Mouse (Mus musculus) CH12.LX (cell line): Measurements from ENCODE around the gene Hoxd1. TPM values are rescaled to one million over a fixed set of nuclear protein-coding genes. Genes with fewer than 3 reads are reported as not detected.

Source experiments
- DNase-seq: peaks from one replicate; pipeline ENCODE4 v3.0.0-alpha.2; 2013; ENCODE audit errors: extremely low read depth
- H3K27ac ChIP-seq: 2 replicates; pipeline ENCODE4 v1.5.1; 2012; ENCODE audit warnings: low read depth, mild to moderate bottlenecking, control low read depth, moderate library complexity; ENCODE audit not compliant: insufficient read depth
- H3K27me3 ChIP-seq: replicated peaks from 2 replicates; pipeline ENCODE3; 2012; ENCODE audit warnings: inconsistent platforms
- H3K36me3 ChIP-seq, 2 experiments: replicated peaks in 1 of 2; 2 replicates each; pipeline versions ENCODE3 to v1.6.1; 2012; ENCODE audit warnings: inconsistent platforms in 1 of 2, low read length in 1 of 2, mild to moderate bottlenecking in 1 of 2, mixed read lengths in 1 of 2, moderate library complexity in 1 of 2; ENCODE audit not compliant: control insufficient read depth in 1 of 2, insufficient read depth in 1 of 2
- H3K4me1 ChIP-seq, 2 experiments: 2 replicates each; pipeline ENCODE4 v1.6.1; 2012; ENCODE audit warnings: inconsistent platforms in 1 of 2, moderate library complexity in 1 of 2; ENCODE audit not compliant: insufficient read depth in 2 of 2, control insufficient read depth in 1 of 2
- H3K4me2 ChIP-seq: 2 replicates; pipeline ENCODE4 v1.6.1; 2012; ENCODE audit warnings: low read depth, mild to moderate bottlenecking, control low read depth; ENCODE audit not compliant: poor library complexity, insufficient read depth, severe bottlenecking
- H3K4me3 ChIP-seq, 3 experiments: fragments of 150-350 bp in 1 of 3; sonication (generic) in 1 of 3; replicated peaks in 1 of 3; 2 replicates each; pipeline versions ENCODE3 to v1.5.1; 2011 to 2012; ENCODE audit warnings: low read depth in 2 of 3, low read length in 2 of 3, mild to moderate bottlenecking in 2 of 3, moderate library complexity in 2 of 3, control low read depth in 1 of 3, improper control_type of control experiment in 1 of 3, inconsistent platforms in 1 of 3, mixed read lengths in 1 of 3; ENCODE audit not compliant: poor library complexity in 1 of 3
- H3K79me2 ChIP-seq: replicated peaks from 2 replicates; pipeline ENCODE4 v1.6.1; 2012; ENCODE audit warnings: mild to moderate bottlenecking, moderate library complexity; ENCODE audit not compliant: control insufficient read depth, poor library complexity, insufficient read depth, severe bottlenecking; ENCODE audit errors: extremely low read depth
- H3K9ac ChIP-seq: 2 replicates; pipeline ENCODE4 v1.6.1; 2012; ENCODE audit warnings: low read depth, mild to moderate bottlenecking, control low read depth, moderate library complexity; ENCODE audit not compliant: insufficient read depth
- H3K9me3 ChIP-seq: replicated peaks from 2 replicates; pipeline ENCODE3; 2012; ENCODE audit warnings: low read length, inconsistent platforms, mixed read lengths
- CHD1 ChIP-seq: IDR thresholded peaks from 2 replicates; pipeline ENCODE4 v1.6.1; 2012; ENCODE audit warnings: low read depth, low read length, improper control_type of control experiment, inconsistent platforms
- CHD2 ChIP-seq: IDR thresholded peaks from 2 replicates; pipeline ENCODE4 v1.6.1; 2011; ENCODE audit warnings: low read length, improper control_type of control experiment
- CTCF ChIP-seq, 2 experiments: IDR thresholded peaks in 1 of 2; conservative IDR thresholded peaks in 1 of 2; 2 replicates each; pipeline ENCODE4 v1.5.1; 2011 to 2012; ENCODE audit warnings: low read depth in 2 of 2, low read length in 2 of 2, improper control_type of control experiment in 1 of 2, inconsistent platforms in 1 of 2, mild to moderate bottlenecking in 1 of 2, moderate library complexity in 1 of 2
- E2F4 ChIP-seq: IDR thresholded peaks from 2 replicates; pipeline ENCODE4 v1.6.1; 2011; ENCODE audit warnings: low read depth, low read length, improper control_type of control experiment; ENCODE audit not compliant: insufficient replicate concordance
- ELF1 ChIP-seq: IDR thresholded peaks from 2 replicates; pipeline ENCODE4 v1.6.1; 2014; ENCODE audit warnings: low read depth, mild to moderate bottlenecking, inconsistent platforms, low read length, improper control_type of control experiment
- EP300 ChIP-seq: IDR thresholded peaks from 2 replicates; pipeline ENCODE4 v1.6.1; 2011; ENCODE audit warnings: low read length, improper control_type of control experiment
- GABPA ChIP-seq: IDR thresholded peaks from 2 replicates; pipeline ENCODE4 v1.6.1; 2012; ENCODE audit warnings: low read depth, low read length, improper control_type of control experiment, inconsistent platforms; ENCODE audit not compliant: insufficient replicate concordance
- HCFC1 ChIP-seq: IDR thresholded peaks from 2 replicates; pipeline ENCODE4 v1.6.1; 2012; ENCODE audit warnings: low read depth, mild to moderate bottlenecking, inconsistent platforms, low read length, improper control_type of control experiment
- JUN ChIP-seq: IDR thresholded peaks from 2 replicates; pipeline ENCODE4 v1.6.1; 2011; ENCODE audit warnings: low read depth, mild to moderate bottlenecking, low read length, improper control_type of control experiment, moderate library complexity; ENCODE audit not compliant: insufficient read depth
- JUND ChIP-seq: conservative IDR thresholded peaks from 2 replicates; pipeline ENCODE4 v1.6.1; 2011; ENCODE audit warnings: low read depth, low read length, improper control_type of control experiment
- MAFK ChIP-seq: IDR thresholded peaks from 2 replicates; pipeline ENCODE4 v1.6.1; 2011; ENCODE audit warnings: low read length, improper control_type of control experiment; ENCODE audit not compliant: insufficient replicate concordance
- MAX ChIP-seq: IDR thresholded peaks from 2 replicates; pipeline ENCODE4 v1.6.1; 2011; ENCODE audit warnings: low read length, improper control_type of control experiment
- MAZ ChIP-seq: IDR thresholded peaks from 2 replicates; pipeline ENCODE4 v1.6.1; 2012; ENCODE audit warnings: low read depth, mild to moderate bottlenecking, inconsistent platforms, low read length, improper control_type of control experiment, moderate library complexity
- MYC ChIP-seq: IDR thresholded peaks from 2 replicates; pipeline ENCODE4 v1.6.1; 2011; ENCODE audit warnings: low read depth, mild to moderate bottlenecking, improper control_type of control experiment, low read length
- NRF1 ChIP-seq: IDR thresholded peaks from 2 replicates; pipeline ENCODE4 v1.6.1; 2014; ENCODE audit warnings: low read depth, mild to moderate bottlenecking, inconsistent platforms, low read length, improper control_type of control experiment, moderate library complexity
- POLR2A ChIP-seq: IDR thresholded peaks from 2 replicates; pipeline ENCODE4 v1.6.1; 2011; ENCODE audit warnings: low read depth, mild to moderate bottlenecking, improper control_type of control experiment, low read length
- POLR2AphosphoS2 ChIP-seq: IDR thresholded peaks from 2 replicates; pipeline ENCODE4 v1.6.1; 2011; ENCODE audit warnings: low read depth, low read length, improper control_type of control experiment
- SMC3 ChIP-seq: IDR thresholded peaks from 2 replicates; pipeline ENCODE4 v1.6.1; 2011; ENCODE audit warnings: low read depth, low read length, improper control_type of control experiment
- USF1 ChIP-seq: IDR thresholded peaks from 2 replicates; pipeline ENCODE4 v1.6.1; 2014; ENCODE audit warnings: low read depth, mild to moderate bottlenecking, inconsistent platforms, low read length, improper control_type of control experiment
- ZC3H11A ChIP-seq: IDR thresholded peaks from 2 replicates; pipeline ENCODE4 v1.6.1; 2012; ENCODE audit warnings: low read depth, mild to moderate bottlenecking, inconsistent platforms, low read length, improper control_type of control experiment
- ZMIZ1 ChIP-seq: IDR thresholded peaks from 2 replicates; pipeline ENCODE4 v1.6.1; 2012; ENCODE audit warnings: low read depth, mild to moderate bottlenecking, inconsistent platforms, low read length, improper control_type of control experiment
- ZNF384 ChIP-seq: IDR thresholded peaks from 2 replicates; pipeline ENCODE4 v1.6.1; 2012; ENCODE audit warnings: low read depth, low read length, improper control_type of control experiment, inconsistent platforms
- dilution Hi-C: fragments of 300-500 bp; cut with MboI; formaldehyde crosslinking; loops from 2 replicates; pipeline ENCODE4 v1.14.3; 2020; ENCODE audit warnings: low sequenced_read_pairs; ENCODE audit not compliant: extremely low pct_unique_long_range_greater_than_20kb, extremely low pct_ligation_motif_present
- in situ Hi-C: fragments of 300-500 bp; cut with MboI; formaldehyde crosslinking; loops from 3 replicates; pipeline ENCODE4 v1.14.3; 2019; ENCODE audit warnings: low sequenced_read_pairs, low pct_ligation_motif_present, low pct_unique_long_range_greater_than_20kb, mixed read lengths
- polyA plus RNA-seq: library from polyadenylated mRNA; unstranded; fragments of >175 nt; gene quantifications from 2 replicates; pipeline ENCODE4 v1.2.1, GENCODE M21; 2012; ENCODE audit warnings: low read depth; ENCODE audit not compliant: insufficient read length
- total RNA-seq, 2 experiments: library from RNA; depleted of rRNA; stranded (reverse); fragments of 300-350 nt in 1 of 2; fragments of >200 nt in 1 of 2; gene quantifications; 2 replicates each; pipeline ENCODE4 v1.2.3; 2012 to 2014

Hoxd1 gene
- total and polyA plus RNA-seq, 3 experiments = not detected

GRCm38 (mm10) chr2:74740311-74741091, 22.3 kb upstream of the Hoxd1 start:
- TF ChIP-seq EP300 = no peak
- TF ChIP-seq MAX = no peak
- TF ChIP-seq POLR2AphosphoS2 = no peak
- no peak for TF ChIP-seq JUN
- TF ChIP-seq HCFC1 = no peak
- no peak for TF ChIP-seq MAZ
- TF ChIP-seq USF1 = no peak
- no peak for TF ChIP-seq MYC
- TF ChIP-seq NRF1 = no peak
- no peak for TF ChIP-seq ZMIZ1
- TF ChIP-seq ELF1 = no peak
- no peak for TF ChIP-seq CTCF (conservative IDR thresholded peaks at IDR 0.05 in 1 of 2, IDR thresholded peaks at IDR 0.05 in 1 of 2; ENCODE audit: low read depth in 2 of 2, low read length in 2 of 2)
- TF ChIP-seq CHD1 = no peak
- no peak for TF ChIP-seq MAFK
- no peak for TF ChIP-seq POLR2A
- TF ChIP-seq ZC3H11A = no peak
- TF ChIP-seq E2F4 = no peak
- Histone ChIP-seq H3K9ac (no peak overlapping the region), H3K4me2 (no peak overlapping the region), H3K79me2 (no peaks in the 10 kb centered on the region), H3K9me3 (peaks cover 11% of the 10 kb centered on the region), H3K36me3 (peaks cover 3 to 21% of the 10 kb centered on the region in 2 experiments), H3K4me1 (peaks cover 14 to 27% of the 10 kb centered on the region in 2 experiments), H3K4me3 (no peak overlapping the region), H3K27ac (no peak overlapping the region), H3K27me3 (no peaks in the 10 kb centered on the region)
- in situ Hi-C loops = no loop called here
- dilution Hi-C loops = no loop called here
- DNase-seq = no peak

- Histone ChIP-seq H3K4me1 (peaks cover 14 to 27% of the 10 kb centered on the region in 2 experiments), H3K79me2 (no peaks in the 10 kb centered on the region), H3K4me3 (no peak overlapping the region), H3K36me3 (peaks cover 3 to 18% of the 10 kb centered on the region in 2 experiments), H3K27ac (no peak overlapping the region), H3K9ac (no peak overlapping the region), H3K4me2 (no peak overlapping the region), H3K9me3 (peaks cover 5% of the 10 kb centered on the region), H3K27me3 (no peaks in the 10 kb centered on the region)
- TF ChIP-seq USF1 (no peak), GABPA (no peak), POLR2A (no peak), ZMIZ1 (no peak), SMC3 (no peak), JUND (no peak), JUN (no peak), MAX (no peak), ZNF384 (no peak), EP300 (no peak), CHD2 (no peak)
- no peak for DNase-seq
- dilution Hi-C loops (no loop called here), in situ Hi-C loops (no loop called here)
These were observed 21.4 kb upstream of the Hoxd1 start for GRCm38 (mm10) chr2:74741252-74741978.
